Mouse (Mus musculus): ENCODE results near the gene Dtnb.

GRCm38 (mm10) chr12:3591595-3591994 lies 19.4 kb downstream of the Dtnb start:
- no peak for TF ChIP-seq CTCF (IDR thresholded peaks at IDR 0.05; ENCODE audit: extremely low read depth, insufficient read length, insufficient replicate concordance, low read depth, low read length)
- no peak for TF ChIP-seq POLR2A (IDR thresholded peaks at IDR 0.05; ENCODE audit: low read depth, low read length)
